Mouse (Mus musculus) left cerebral cortex, postnatal 4 days (tissue): ENCODE data around the gene Casz1. TPM values are rescaled to one million over a fixed set of nuclear protein-coding genes. Genes with fewer than 3 reads are reported as not detected.

Source experiments
- DNase-seq: peaks from one replicate; pipeline ENCODE4 v3.0.0-alpha.2; 2022
- intact Hi-C: fragments of 180-260 bp; cut with DNase I; formaldehyde crosslinking; loops from one replicate; pipeline ENCODE4 v1.15.1; 2025
- total RNA-seq, 2 experiments: library from RNA; stranded (reverse); gene quantifications; 2 replicates each; pipeline ENCODE4 v1.2.3; 2021

The Casz1 gene
- total RNA-seq, 2 experiments from 2014 or later: 1.1 to 2.4 TPM

GRCm38 (mm10) chr4:148961081-148961480, 156.9 kb downstream of the Casz1 start:
- intact Hi-C loops: no loop called here
- DNase-seq: no peak

- DNase-seq: no peak
- intact Hi-C loops: no loop called here
These were observed 157.9 kb downstream of the Casz1 start for GRCm38 (mm10) chr4:148962096-148962495.

GRCm38 (mm10) chr4:148964541-148965310, 160.5 kb downstream of the Casz1 start:
- intact Hi-C loops: no loop called here
- no peak for DNase-seq

GRCm38 (mm10) chr4:148966132-148966531, 161.9 kb downstream of the Casz1 start:
- DNase-seq: no peak
- intact Hi-C loops: no loop called here

- DNase-seq: no peak
- intact Hi-C loops: no loop called here
These were observed 164.6 kb downstream of the Casz1 start for GRCm38 (mm10) chr4:148968859-148969258.

- DNase-seq: peak; percentile 42
- intact Hi-C loops: no loop called here
These were observed 165.4 kb downstream of the Casz1 start for GRCm38 (mm10) chr4:148969610-148970009.

- no peak for DNase-seq
- intact Hi-C loops: no loop called here
These were observed 166.5 kb downstream of the Casz1 start for GRCm38 (mm10) chr4:148970742-148971141.

- intact Hi-C loops: no loop called here
- no peak for DNase-seq
These were observed 167.5 kb downstream of the Casz1 start for GRCm38 (mm10) chr4:148971613-148972242.

GRCm38 (mm10) chr4:148972707-148973106, 168.5 kb downstream of the Casz1 start:
- DNase-seq: no peak
- intact Hi-C loops: no loop called here

- no peak for DNase-seq
- intact Hi-C loops: no loop called here
These were observed 169.2 kb downstream of the Casz1 start for GRCm38 (mm10) chr4:148973387-148973786.

- intact Hi-C loops: no loop called here
- peak; percentile 91 for DNase-seq
These were observed 170.6 kb downstream of the Casz1 start for GRCm38 (mm10) chr4:148974833-148975232.

GRCm38 (mm10) chr4:148978221-148978855, 174.1 kb downstream of the Casz1 start:
- intact Hi-C loops: no loop called here

GRCm38 (mm10) chr4:148978926-148979325, 174.7 kb downstream of the Casz1 start:
- intact Hi-C loops: no loop called here
- DNase-seq: no peak

More at GRCm38 (mm10) chr4:148978221-148978855, 174.1 kb downstream of the Casz1 start:
- no peak for DNase-seq

- DNase-seq: no peak
- intact Hi-C loops: no loop called here
These were observed 175.6 kb downstream of the Casz1 start for GRCm38 (mm10) chr4:148979837-148980236.

- DNase-seq: peak; percentile 36
- intact Hi-C loops: no loop called here
These were observed 178.0 kb downstream of the Casz1 start for GRCm38 (mm10) chr4:148982274-148982673.

GRCm38 (mm10) chr4:148984701-148985540, 180.7 kb downstream of the Casz1 start:
- peak; percentile 32 for DNase-seq
- intact Hi-C loops: no loop called here

GRCm38 (mm10) chr4:148985541-148986476, 181.6 kb downstream of the Casz1 start:
- no peak for DNase-seq
- intact Hi-C loops: no loop called here

- intact Hi-C loops: no loop called here
- DNase-seq: no peak
These were observed 185.8 kb downstream of the Casz1 start for GRCm38 (mm10) chr4:148990038-148990437.

GRCm38 (mm10) chr4:148993948-148994347, 189.7 kb downstream of the Casz1 start:
- no peak for DNase-seq
- intact Hi-C loops: no loop called here

- intact Hi-C loops: no loop called here
- no peak for DNase-seq
These were observed 196.5 kb downstream of the Casz1 start for GRCm38 (mm10) chr4:149000746-149001145.
